Mouse (Mus musculus): Measurements from ENCODE around the gene Tnfrsf1a.
"Not testable (repeated sequence)": the region's sequence is repeated elsewhere in the genome, so short reads cannot be mapped to it uniquely, and the experiment has no call there.

Tnfrsf1a gene

DNA sequence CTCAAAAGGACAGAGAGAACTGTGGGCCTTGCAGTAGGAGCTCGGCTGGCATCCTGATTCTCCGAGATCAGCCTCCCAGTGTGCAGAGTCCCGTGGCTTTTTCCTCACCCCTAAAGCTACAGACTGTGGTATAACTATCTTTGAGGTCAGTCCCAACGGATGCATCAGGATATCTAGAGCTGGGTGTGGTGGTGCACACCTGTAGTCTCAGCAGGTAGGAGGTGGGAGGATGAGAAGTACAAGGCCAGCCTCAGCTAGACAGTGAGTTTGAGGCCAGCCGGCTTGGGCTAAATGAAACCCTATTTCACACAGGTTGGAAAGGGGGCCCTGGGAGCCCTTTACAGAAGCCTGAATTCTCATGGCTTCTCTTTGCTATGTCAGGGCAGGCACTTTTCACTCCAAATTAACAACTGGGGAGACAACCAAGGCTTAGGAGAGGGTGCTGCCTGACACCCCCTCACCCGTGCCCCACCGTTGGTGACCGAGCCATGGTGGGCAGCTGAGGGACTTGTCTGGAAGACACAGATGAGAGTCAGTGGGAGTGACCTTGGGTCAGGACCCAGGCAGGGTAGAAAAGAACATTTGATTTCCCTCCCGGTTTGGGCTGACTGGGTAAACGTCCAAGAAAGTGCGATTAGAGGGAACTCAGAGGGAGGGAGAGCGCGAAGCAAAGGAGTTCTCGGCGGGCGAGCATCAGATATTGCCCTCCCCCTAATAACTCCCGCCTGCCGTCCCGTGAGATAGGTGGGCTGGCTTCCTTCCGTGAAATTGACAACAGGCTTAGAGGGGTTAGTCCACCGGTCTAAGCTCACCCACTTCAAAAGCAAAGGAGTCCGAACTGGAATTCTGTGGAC lies at the start of gene Tnfrsf1a:
TSS of gene Tnfrsf1a (plus strand) at position 642 of the 854 bp plus-strand sequence.
- in situ Hi-C loops (cut with MboI; ENCODE audit: low sequenced_read_pairs) = no loop called here

DNA sequence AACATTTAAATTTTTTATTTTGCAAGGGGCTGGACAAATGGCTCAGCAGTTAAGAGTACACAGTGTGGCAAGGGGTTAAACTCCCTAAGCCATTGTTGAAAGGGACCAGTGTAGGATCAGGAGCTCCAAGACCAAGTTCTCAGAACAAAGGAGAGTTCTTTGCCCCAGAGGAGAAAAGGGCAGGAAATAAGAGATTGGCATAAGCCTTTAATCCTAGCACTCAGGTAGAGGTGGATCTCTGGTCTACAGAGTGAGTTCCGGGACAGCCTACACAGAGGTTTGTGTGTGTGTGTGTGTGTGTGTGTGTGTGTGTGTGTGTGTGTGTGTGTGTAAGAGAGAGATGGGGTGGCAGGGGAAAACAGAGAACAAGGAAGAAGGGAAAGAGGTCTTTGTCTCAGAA lies 48.2 kb upstream of the Tnfrsf1a start:
- in situ Hi-C loops (cut with MboI; ENCODE audit: low sequenced_read_pairs) = no loop called here

DNA sequence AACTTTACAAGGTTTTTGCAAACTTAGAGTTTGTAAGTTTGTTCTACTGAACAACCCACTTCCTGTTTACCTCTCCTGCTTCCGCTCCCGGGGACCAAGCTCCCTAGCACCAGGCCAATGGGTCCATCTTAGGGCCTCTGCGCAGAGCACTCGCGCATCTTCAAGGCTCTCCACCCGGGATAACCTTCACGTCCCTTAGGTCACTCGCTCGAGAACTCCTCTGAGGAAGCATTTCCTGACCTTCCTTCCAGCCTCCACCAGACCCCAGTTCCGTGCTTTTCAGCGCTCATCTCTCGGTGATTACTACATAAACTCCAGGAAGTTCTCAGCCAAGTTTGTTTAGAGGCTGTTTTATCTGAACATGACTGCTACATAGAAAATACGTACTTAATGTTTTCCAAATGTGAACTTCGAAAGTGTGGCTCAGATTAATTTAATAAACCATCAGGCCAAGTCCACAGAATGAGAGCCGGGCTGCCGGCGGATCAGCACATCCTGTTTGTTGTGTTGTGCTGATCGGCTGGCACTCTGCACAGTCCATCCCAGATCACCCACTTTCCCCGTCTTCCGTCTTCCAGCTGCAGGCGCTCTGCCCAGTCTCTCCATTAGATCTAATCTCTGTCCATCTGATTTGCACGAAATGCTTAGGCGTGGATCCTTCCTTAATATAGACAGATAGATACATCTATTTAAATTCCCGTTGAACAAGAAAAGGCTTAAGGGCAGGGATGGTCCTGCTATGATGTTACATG lies 46.8 kb upstream of the Tnfrsf1a start:
- in situ Hi-C loops (cut with MboI; ENCODE audit: low sequenced_read_pairs) = no loop called here

DNA sequence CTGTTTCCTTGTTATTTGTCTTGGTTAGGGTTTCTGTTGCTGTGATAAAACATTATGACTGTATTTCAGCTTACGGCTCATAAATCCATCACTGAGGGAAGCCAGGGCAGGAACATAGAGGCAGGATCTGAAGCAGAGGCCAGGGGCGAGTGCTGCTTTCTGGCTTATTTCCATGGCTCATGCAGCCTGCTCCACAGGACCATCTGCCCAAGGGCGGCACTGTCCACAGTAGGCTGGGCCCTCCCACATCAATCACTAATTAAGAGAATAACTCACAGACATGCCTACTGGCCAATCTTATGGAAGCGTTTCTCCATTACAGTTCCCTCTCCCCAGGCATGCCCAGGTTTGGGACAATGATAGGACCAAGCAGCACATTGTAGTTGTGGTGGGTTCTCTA lies 45.9 kb upstream of the Tnfrsf1a start:
- in situ Hi-C loops (cut with MboI; ENCODE audit: low sequenced_read_pairs) = no loop called here

DNA sequence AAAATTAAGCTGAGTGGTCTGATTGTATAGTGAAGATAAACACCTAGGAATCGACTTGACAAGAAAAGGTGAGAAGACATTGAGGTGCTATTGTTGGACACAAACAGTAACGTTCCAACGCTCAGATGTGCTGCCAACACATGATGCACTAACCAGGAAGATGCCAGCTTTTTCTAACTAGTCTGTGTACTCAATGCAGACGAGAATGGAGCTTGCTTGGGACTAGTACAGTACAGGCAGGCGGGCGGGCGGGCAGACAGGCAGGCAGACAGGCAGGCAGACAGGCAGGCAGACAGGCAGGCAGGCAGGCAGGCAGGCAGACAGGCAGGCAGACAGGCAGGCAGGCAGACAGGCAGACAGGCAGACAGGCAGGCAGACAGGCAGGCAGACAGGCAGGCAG lies 44.8 kb upstream of the Tnfrsf1a start:
- in situ Hi-C loops (cut with MboI; ENCODE audit: low sequenced_read_pairs) = not testable (repeated sequence)

DNA sequence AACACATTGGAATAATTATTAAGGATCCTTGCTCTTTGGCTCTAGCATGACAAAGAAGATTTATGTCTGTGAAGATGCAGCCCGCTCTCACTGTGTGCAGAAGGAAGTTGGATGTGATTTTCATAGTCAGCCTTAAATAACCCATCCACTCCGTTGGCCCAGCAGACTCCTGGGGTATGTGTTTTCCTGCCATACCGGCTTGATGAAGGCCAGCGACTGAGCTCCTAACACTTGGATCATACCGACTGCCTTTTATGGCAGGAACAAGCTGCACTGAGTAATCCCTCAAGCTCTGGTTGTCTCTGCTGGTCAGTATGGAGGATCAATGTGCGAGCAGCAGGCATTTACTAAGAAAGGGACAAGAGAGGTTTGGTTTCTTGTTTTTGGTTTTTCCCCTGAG lies 43.7 kb upstream of the Tnfrsf1a start:
- in situ Hi-C loops (cut with MboI; ENCODE audit: low sequenced_read_pairs) = no loop called here

DNA sequence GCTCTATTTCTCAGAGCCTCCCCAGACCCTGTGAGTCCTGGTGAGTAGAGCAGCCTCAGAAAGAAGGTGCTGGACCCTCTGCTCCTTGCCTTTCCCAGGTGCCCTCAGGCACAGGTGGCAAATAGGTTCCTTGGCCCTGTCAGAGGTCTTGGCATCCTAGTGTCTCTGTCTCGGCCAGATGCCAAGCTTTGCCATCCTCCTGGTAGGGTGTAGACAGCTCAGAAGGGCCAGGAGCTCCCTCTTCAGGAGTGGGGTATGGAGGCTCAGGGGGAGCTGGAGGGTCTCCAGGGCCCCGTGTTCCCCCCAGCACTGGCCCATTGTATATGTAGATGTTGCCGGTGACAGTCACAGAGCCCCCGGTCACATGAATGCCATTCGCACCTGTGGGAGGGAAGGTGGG lies 42.1 kb upstream of the Tnfrsf1a start:
- in situ Hi-C loops (cut with MboI; ENCODE audit: low sequenced_read_pairs) = no loop called here

DNA sequence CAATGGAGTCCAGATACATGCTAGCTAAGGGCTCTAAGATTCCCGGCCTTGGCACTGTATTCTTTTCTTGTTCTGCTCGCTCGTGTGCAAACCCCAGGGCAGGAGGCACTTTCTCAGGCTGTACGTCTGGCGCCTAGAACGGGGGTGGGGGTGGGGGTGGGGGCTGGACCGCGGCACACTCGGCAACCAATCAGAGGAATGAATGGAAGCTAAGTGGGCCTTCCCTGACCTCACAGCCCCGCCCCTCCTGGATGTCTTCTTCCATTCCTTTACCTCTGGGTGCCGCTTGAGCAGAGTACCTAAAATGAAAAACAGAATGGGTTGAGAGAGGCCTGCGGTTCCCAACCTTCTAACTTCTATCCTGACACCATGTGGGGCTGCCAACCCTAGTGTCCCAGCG lies 40.2 kb upstream of the Tnfrsf1a start:
- in situ Hi-C loops (cut with MboI; ENCODE audit: low sequenced_read_pairs) = no loop called here

DNA sequence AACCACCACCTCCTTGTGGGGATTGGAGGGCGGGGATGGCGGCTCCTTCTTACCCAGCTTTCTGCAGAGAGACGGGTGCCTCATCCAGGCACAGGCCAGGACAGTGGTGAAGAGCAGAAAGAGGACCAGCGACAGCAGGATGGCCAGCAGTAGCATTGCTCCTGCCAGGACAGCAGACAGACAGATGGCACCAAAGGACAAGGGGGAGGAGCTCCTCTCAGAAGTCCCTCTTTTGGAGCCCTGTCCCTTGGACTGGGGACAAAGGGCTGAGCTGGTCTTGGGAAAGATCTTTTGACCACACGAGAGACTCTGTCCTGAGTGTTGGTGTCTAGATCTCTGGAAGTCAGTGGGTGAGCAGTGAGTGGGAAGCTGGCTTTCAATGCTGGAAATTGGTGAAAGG lies 39.8 kb upstream of the Tnfrsf1a start:
- in situ Hi-C loops (cut with MboI; ENCODE audit: low sequenced_read_pairs) = no loop called here

DNA sequence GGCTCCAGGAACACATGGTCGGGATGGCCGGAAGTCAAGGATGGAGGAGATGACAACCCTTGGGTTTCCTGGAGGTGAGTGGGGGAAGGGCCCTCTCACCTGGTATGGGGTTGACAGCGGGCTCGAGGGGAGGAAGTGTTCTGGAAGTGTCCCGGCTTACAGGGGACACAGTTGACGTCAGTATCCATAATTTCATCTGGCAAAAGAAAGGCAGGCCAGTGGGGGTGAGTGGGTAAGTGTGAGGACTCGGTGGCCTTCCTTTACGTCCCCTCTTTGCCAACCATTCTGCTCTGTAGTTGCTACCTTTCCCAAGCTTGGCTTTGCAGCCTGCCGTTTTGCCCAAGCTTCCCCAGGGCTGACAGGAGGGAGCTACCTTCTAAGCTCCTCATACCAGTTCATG lies 37.0 kb upstream of the Tnfrsf1a start:
- in situ Hi-C loops (cut with MboI; ENCODE audit: low sequenced_read_pairs) = no loop called here

DNA sequence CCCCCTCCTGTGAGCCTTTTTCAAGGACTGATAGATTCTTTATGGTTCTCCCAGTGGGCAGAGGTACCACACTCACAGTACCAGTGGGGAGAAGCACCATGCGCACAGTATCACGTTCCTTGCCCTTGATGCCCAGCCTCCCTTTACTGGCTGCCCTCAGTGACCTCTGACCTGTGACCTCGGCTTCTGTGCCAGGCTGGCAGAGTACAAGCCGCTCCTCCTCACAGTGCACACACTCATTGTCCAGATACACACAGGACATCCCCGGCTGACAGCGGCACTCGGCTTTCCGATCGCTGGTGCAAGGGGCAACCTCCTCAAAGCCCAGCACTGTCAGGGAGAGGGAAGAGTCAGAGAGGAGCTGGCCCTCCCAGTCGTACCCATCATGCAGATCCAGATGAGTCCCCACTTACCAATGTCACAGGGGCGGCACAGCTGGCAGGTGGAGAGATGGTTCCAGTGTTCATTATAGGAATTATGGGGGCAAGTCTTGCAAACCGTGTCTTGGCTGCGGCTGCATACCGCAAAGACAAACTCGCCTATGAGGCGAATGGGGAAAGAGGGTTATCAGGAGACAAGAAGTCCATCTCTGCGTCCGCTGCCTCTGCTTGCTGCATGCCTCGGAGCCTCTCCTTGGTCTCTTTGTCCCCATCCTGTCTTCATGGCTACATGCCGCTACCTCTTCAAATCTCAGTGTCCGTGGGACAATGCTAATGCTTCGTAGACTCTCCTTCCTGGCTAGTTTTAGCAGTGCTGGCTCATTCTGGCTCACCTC lies 36.4 kb upstream of the Tnfrsf1a start:
- in situ Hi-C loops (cut with MboI; ENCODE audit: low sequenced_read_pairs) = no loop called here

DNA sequence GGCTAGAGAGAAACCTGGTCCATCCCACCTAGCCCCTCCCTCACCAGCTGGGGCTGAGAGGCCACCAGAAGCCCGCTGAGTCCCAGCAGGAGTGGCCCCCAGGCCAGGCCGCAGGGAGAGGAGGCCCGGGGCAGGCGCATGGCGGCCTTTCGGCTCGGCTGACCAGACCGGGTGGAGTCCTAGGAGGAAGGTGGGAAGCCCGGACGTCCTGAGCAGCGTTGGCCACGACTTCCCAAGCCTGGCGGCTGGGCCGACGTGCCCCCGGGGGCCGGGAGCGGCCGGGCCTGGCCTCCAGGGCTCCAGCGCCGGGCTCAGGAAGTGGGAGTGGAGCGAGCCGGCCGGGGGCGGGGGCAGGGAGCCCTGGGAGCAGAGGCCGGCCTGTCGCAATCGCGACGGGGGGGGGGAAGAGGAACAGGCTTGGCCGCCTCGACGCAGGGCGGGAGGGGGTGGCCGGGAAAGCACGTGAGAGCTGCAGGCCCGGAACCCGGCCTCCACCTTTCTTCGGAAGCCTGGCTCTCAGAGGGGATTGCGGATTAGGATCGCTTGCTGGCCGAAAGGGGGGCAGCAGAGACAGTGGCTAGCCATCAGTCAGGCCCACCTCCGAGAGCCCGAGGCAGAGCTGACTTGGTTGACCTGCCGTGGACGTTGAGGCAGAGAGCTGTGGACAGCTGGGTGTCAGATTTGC lies 35.5 kb upstream of the Tnfrsf1a start, which contains the start of gene Ltbr:
TSS of gene Ltbr (minus strand) at position 340 of the 685 bp plus-strand sequence.
- in situ Hi-C loops (cut with MboI; ENCODE audit: low sequenced_read_pairs) = no loop called here

DNA sequence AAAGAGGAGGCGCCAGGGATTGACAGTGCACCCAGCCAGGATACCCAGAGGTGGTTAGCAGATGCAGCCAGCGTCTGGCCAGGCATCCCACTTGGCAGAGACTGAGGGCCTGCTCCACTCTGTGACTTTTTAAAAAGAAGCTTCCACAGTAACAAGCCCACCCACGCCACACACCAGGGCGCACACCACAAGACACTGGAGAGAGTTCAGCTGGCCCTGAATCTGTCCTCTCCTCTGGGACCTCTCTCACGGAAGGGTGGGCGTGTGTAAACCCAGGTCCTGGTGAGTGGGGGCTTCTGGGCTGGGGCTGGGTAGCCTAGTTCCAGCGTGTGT lies 35.0 kb upstream of the Tnfrsf1a start:
- in situ Hi-C loops (cut with MboI; ENCODE audit: low sequenced_read_pairs) = no loop called here

DNA sequence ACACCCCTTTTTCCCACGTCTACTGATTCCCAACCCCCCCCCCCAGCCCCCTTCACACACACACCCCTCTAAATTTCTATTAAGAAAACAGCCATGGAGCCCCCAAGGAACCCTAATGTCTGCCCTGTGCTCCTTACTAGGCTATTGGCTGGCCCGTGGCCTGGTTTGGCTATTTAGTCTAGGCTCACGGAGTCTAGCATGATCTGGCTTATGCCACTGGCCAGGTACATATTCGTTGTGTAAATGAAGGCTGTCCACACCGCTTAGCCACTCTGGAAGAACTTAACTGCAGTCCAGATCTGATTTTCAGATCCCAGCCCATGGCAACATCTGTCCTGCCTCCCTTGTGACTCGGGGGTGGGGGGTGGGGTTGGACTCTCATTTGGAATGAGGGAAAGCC lies 34.4 kb upstream of the Tnfrsf1a start:
- in situ Hi-C loops (cut with MboI; ENCODE audit: low sequenced_read_pairs) = no loop called here

DNA sequence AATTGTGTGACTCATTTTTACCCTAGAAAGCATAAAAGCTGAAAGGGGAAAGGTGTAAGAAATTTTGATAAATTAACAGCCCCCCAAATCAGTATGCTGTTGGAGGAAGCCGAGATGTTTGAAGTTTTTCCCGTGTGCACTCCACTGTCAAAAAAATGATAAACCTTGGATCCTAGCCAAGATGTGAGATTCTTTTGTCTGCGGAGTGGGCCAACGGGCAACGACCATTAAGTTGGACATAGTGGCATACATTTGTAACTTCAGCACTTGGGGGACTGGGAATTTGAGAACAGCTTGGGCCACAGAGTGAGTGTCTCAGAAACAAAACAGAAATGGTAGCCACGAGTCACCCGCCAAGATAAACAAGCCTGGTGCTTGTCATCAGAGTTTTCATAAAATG lies 32.1 kb upstream of the Tnfrsf1a start:
- in situ Hi-C loops (cut with MboI; ENCODE audit: low sequenced_read_pairs) = no loop called here

DNA sequence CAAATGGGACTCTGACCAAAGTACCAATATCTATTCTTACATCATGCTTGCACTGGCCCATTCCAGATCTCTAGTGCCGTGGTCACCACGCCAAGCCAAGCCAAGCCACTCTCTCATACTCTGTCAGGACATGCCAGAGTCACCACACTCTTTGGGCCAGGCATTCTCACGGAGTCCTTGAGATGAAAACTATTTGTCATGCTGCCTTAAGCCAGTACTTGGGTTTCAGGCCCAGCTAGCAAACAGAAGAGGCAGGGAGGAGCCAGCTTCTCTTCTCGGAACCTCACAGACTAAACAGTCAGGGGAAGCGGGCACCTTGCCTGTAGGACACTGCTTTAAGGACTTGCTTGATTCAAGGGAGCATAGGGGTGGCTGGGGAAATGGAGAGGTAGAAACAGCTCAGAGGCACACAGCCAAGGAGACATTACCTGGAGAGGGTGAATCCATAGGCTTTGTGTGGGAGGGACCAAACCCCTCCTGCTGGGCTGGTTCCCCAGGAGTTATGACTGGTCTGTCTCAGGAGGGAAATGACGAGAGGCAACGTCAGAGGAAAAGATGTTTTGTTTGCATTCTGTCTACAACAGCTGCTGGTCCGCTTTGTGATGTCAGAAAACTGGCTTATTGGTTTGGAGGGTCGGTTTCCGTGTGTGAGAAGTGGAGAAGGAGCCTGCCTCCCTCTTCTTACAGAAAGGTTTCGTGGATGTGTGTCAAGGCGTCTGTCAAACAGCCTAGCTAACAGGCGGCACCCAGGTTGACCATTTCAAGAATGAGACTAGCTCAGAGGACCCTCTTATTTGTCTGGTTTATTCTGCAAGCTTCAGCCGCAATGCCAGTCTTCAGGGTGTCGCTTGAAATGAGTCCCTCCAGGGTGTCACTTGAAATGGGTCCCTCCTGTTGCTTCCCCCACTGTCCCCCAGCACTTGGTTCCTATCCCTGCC lies 29.9 kb upstream of the Tnfrsf1a start:
- in situ Hi-C loops (cut with MboI; ENCODE audit: low sequenced_read_pairs) = no loop called here

DNA sequence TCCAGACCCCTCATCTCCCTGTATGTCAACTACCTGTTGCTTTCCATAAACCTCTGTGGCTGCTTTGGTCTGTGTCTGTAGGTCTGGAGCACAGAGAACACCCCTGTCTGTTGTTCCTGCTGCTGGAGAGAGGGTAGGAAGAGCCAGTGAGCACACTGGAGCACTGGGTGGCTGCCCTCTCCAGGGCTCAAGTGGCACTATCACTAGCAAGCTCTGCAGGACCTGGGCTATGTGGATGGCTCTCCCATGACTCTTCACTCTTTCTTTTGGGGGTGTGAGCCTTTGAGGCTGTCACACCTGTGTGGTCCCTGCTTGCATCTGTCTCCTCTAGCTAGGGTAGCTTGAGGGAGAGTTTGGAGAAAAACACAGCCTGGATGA lies 29.3 kb upstream of the Tnfrsf1a start:
- in situ Hi-C loops (cut with MboI; ENCODE audit: low sequenced_read_pairs) = no loop called here

DNA sequence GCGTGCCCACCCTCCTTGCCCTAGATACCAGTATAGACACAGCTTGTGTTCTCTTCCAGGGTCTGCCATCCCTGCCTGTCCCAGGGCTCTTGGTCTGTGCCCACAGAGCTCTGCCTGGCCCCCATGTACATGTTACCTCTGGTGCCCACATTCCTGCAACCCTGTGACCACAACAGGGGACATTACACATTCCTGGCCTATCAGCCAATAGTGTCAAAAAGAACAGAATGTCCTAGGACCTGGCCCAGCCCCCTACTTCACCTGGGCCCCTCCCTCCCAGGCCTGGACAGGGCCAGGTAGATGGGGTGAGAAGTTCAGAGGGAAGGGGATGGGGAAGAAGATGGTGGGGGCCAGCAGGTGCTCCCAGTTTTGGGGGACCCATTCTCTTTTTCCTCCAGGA lies 28.8 kb upstream of the Tnfrsf1a start, which contains the start of gene Scnn1a:
TSS of gene Scnn1a (plus strand) at position 337 of the 400 bp plus-strand sequence.
- in situ Hi-C loops (cut with MboI; ENCODE audit: low sequenced_read_pairs) = no loop called here

DNA sequence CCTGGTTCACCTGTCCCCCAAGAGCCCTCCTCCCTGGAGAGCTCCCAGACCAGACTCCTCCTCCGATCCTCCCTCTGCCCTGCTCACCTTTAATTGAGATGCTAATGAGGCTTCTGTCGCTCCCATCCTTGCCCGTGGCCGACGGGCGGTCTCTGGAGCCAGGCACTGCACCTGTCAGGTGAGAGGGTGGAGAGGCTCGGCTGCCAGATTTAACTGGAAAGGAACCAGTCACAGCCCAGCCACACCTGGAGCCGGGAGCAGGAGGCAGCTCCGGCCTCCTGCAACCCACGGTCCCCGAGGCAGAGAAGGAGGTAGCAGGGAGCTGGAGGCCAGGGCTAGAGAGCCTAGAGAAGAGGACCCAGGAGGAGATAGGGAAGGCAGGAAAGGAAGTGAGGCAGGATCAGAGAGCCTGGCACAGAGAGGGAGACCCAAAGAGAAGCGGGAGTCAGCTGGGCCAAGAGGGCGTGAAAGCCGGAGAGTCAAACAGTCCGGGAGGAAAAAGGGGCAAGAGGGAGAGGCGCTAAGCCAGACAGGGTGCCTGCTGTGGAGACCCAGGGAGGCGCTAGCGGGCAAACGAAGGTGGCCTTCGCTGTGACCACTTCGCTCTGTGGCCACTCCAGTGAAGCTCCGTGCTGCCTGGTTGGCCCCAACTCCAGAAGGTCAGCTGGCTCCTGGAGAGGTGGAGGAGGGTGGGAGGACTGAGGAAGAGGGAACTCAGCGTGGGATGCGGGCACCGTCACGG lies 27.9 kb upstream of the Tnfrsf1a start:
- in situ Hi-C loops (cut with MboI; ENCODE audit: low sequenced_read_pairs) = no loop called here

Data from CH12F3 (cell line).